Mouse (Mus musculus): Measurements from ENCODE around the gene 1700013F07Rik. TPM values are rescaled to one million over a fixed set of nuclear protein-coding genes. Genes with fewer than 3 reads are reported as not detected.

1700013F07Rik gene
- polyA plus RNA-seq, 1 experiment from 2014 or later: not detected

GRCm38 (mm10) chr3:108513465-108513864 lies 20.5 kb upstream of the 1700013F07Rik start:
- Histone ChIP-seq H3K4me3 (no peak overlapping the region), H3K27me3 (replicated peaks) (no peaks in the 10 kb centered on the region), H3K9me3 (no peaks in the 10 kb centered on the region), H3K4me2 (replicated peaks) (no peak overlapping the region), H3K36me3 (no peaks in the 10 kb centered on the region), H3K4me1 (peaks cover 16% of the 10 kb centered on the region), H3K9ac (no peak overlapping the region), H3K27ac (no peak overlapping the region)
- ATAC-seq (ENCODE audit: low FRiP score, low read depth): no peak
- 77% methylated on average over 3 of the region's 3 CpGs for WGBS

DNA sequence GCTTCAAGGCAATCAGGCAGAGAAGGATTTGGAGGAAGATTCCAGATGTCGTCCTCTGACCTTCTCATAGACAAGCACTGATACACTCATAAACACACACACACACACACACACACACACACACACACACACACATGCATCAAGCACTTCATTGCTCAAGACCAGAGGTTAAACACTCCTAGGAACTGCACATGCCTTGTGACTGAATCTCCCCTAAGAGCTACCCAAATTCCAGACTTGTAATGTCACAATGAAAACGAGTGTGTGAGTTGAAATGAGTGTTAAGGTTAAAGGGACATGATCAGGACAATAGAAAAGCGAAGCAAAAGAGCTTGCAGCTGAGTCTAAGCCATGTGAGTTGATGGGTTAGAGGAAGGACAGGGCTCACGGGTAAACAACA lies 15.7 kb upstream of the 1700013F07Rik start:
- Histone ChIP-seq H3K4me3 (no peak overlapping the region), H3K9ac (no peak overlapping the region), H3K9me3 (no peaks in the 10 kb centered on the region), H3K27ac (no peak overlapping the region), H3K4me2 (replicated peaks) (no peak overlapping the region), H3K27me3 (replicated peaks) (no peaks in the 10 kb centered on the region), H3K36me3 (no peaks in the 10 kb centered on the region), H3K4me1 (no peaks in the 10 kb centered on the region)
- WGBS: 61% methylated on average over 4 of the region's 4 CpGs
- ATAC-seq (ENCODE audit: low FRiP score, low read depth): no peak

DNA sequence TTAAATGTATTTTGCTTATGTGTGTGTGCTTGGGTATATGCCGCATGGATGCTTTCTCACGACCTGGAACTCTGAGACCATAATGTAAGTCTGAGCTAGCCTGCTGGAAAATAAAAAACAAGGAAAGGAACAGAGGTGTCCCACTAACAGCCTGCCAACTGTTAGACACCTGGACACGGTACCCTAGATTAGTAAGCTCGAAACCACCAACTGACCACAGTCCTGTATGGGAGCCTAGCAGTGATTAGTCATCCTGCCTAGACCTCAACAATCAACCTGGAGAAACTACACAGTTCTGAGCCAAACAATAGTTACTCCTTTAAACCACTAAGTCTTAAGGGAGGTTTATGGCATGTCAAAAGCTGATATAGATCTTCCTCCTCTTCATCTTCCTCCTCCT lies 10.5 kb upstream of the 1700013F07Rik start:
- Histone ChIP-seq H3K4me1 (no peaks in the 10 kb centered on the region), H3K27me3 (replicated peaks) (no peaks in the 10 kb centered on the region), H3K9ac (no peak overlapping the region), H3K27ac (no peak overlapping the region), H3K4me3 (no peak overlapping the region), H3K9me3 (no peaks in the 10 kb centered on the region), H3K36me3 (no peaks in the 10 kb centered on the region), H3K4me2 (replicated peaks) (no peak overlapping the region)
- WGBS: 88% methylated on average over 4 of the region's 4 CpGs
- ATAC-seq (ENCODE audit: low FRiP score, low read depth): no peak

- Histone ChIP-seq H3K4me1 (no peaks in the 10 kb centered on the region), H3K9ac (no peak overlapping the region), H3K9me3 (no peaks in the 10 kb centered on the region), H3K4me2 (replicated peaks) (no peak overlapping the region), H3K27ac (no peak overlapping the region), H3K36me3 (no peaks in the 10 kb centered on the region), H3K4me3 (no peak overlapping the region), H3K27me3 (replicated peaks) (no peaks in the 10 kb centered on the region)
- 93% methylated on average over 8 of the region's 8 CpGs for WGBS
- ATAC-seq (ENCODE audit: low FRiP score, low read depth): no peak
These were observed 5.5 kb upstream of the 1700013F07Rik start for GRCm38 (mm10) chr3:108528489-108528888.

GRCm38 (mm10) chr3:108533114-108533885 lies 650 bp upstream of the 1700013F07Rik start:
- 82% methylated on average over 9 of the region's 9 CpGs for WGBS
- Histone ChIP-seq H3K4me3 (no peak overlapping the region), H3K36me3 (no peaks in the 10 kb centered on the region), H3K4me1 (peaks cover 10% of the 10 kb centered on the region; the same call in 1 of the 2 replicates), H3K4me2 (replicated peaks) (no peak overlapping the region), H3K9me3 (no peaks in the 10 kb centered on the region), H3K27ac (no peak overlapping the region), H3K9ac (no peak overlapping the region), H3K27me3 (replicated peaks) (peaks cover 13% of the 10 kb centered on the region; the same call in 1 of the 2 replicates)
- ATAC-seq (ENCODE audit: low FRiP score, low read depth): no peak

- WGBS: 5% methylated on average over 15 of the region's 15 CpGs
- Histone ChIP-seq H3K4me3 (peak overlapping the region; percentile 43), H3K4me2 (replicated peaks) (peak overlapping the region; percentile 93), H3K9me3 (no peaks in the 10 kb centered on the region), H3K9ac (no peak overlapping the region), H3K27me3 (replicated peaks) (peaks cover 13% of the 10 kb centered on the region; the same call in 1 of the 2 replicates), H3K27ac (no peak overlapping the region), H3K4me1 (peaks cover 10% of the 10 kb centered on the region; the same call in 1 of the 2 replicates), H3K36me3 (no peaks in the 10 kb centered on the region)
- ATAC-seq (ENCODE audit: low FRiP score, low read depth): peak; percentile 12; the same call in 1 of the 2 replicates
These were observed 2.1 kb downstream of the 1700013F07Rik start for GRCm38 (mm10) chr3:108535896-108536516.

GRCm38 (mm10) chr3:108536517-108537260 lies 2.7 kb downstream of the 1700013F07Rik start, which contains the start of gene 5330417C22Rik:
TSS of gene 5330417C22Rik (minus strand) at chr3:108536536.
- H3K27ac ChIP-seq: no peak within 1 kb of the TSS

GRCm38 (mm10) chr3:108537303-108537702 lies 3.4 kb downstream of the 1700013F07Rik start:
- no peak overlapping the region for H3K4me3 ChIP-seq
- H3K36me3 ChIP-seq: no peaks in the 10 kb centered on the region
- H3K27me3 ChIP-seq (replicated peaks): peaks cover 13% of the 10 kb centered on the region; the same call in 1 of the 2 replicates
- peak overlapping the region; percentile 54 for H3K4me2 ChIP-seq (replicated peaks)
- peaks cover 10% of the 10 kb centered on the region; the same call in 1 of the 2 replicates for H3K4me1 ChIP-seq
- peak; percentile 65 for ATAC-seq (ENCODE audit: low FRiP score, low read depth)
- no peaks in the 10 kb centered on the region for H3K9me3 ChIP-seq
- no peak overlapping the region for H3K9ac ChIP-seq
- 7% methylated on average over 17 of the region's 17 CpGs for WGBS
- H3K27ac ChIP-seq: no peak overlapping the region

More at GRCm38 (mm10) chr3:108536517-108537260, 2.7 kb downstream of the 1700013F07Rik start, which contains the start of gene 5330417C22Rik:
- peak within 1 kb of the TSS; percentile 43 for H3K4me3 ChIP-seq
- peak; percentile 93 for ATAC-seq (ENCODE audit: low FRiP score, low read depth)
- WGBS: 2% methylated on average over 35 of the region's 35 CpGs
- H3K27me3 ChIP-seq (replicated peaks): peaks cover 13% of the 10 kb centered on the region; the same call in 1 of the 2 replicates
- 0 out of 2 replicates have a peak within 1 kb of the TSS, but pooled peaks have one; percentile 22 for H3K9ac ChIP-seq
- peaks cover 10% of the 10 kb centered on the region; the same call in 1 of the 2 replicates for H3K4me1 ChIP-seq
- no peaks in the 10 kb centered on the region for H3K9me3 ChIP-seq
- peak within 1 kb of the TSS; percentile 93 for H3K4me2 ChIP-seq (replicated peaks)
- no peaks in the 10 kb centered on the region for H3K36me3 ChIP-seq

DNA sequence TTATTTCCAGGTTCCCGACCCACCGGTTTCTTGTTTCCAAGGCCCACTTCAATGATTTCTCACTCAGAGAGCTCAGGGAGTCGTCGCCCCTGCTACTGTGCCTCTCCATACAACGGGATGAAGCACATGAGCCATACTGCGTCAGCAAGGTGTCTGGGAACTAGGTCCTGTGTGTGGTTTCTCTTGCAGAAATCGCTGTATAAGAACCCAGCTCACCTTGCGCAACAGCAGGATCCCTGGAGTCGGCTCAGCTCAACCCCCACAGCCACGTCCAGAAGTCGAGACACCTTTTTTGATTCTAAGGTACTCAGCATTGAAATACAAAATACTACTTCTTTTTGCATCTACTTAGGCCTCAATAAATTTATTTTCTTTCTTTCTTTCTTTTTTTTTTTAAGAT lies 8.3 kb downstream of the 1700013F07Rik start:
- no peaks in the 10 kb centered on the region for H3K27me3 ChIP-seq (replicated peaks)
- H3K27ac ChIP-seq: no peak overlapping the region
- H3K4me3 ChIP-seq: no peak overlapping the region
- 83% methylated on average over 11 of the region's 11 CpGs for WGBS
- no peak for ATAC-seq (ENCODE audit: low FRiP score, low read depth)
- H3K4me1 ChIP-seq: peaks cover 4% of the 10 kb centered on the region; the same call in 1 of the 2 replicates
- no peaks in the 10 kb centered on the region for H3K9me3 ChIP-seq
- H3K4me2 ChIP-seq (replicated peaks): no peak overlapping the region
- H3K9ac ChIP-seq: no peak overlapping the region
- no peaks in the 10 kb centered on the region for H3K36me3 ChIP-seq

- WGBS: under 1% methylated on average over 42 of the region's 42 CpGs
- H3K4me1 ChIP-seq: no peaks in the 10 kb centered on the region
- H3K27ac ChIP-seq: peak overlapping the region; percentile 54
- H3K4me2 ChIP-seq (replicated peaks): peak overlapping the region; percentile 72
- H3K27me3 ChIP-seq (replicated peaks): no peaks in the 10 kb centered on the region
- H3K9ac ChIP-seq: peak overlapping the region; percentile 96
- H3K4me3 ChIP-seq: peak overlapping the region; percentile 78
- H3K9me3 ChIP-seq: no peaks in the 10 kb centered on the region
- peaks cover 23% of the 10 kb centered on the region for H3K36me3 ChIP-seq
- ATAC-seq (ENCODE audit: low FRiP score, low read depth): peak; percentile 84
These were observed 20.2 kb downstream of the 1700013F07Rik start for GRCm38 (mm10) chr3:108554111-108554561.

- Histone ChIP-seq H3K4me3 (peak overlapping the region; percentile 78), H3K4me1 (no peaks in the 10 kb centered on the region), H3K4me2 (replicated peaks) (peak overlapping the region; percentile 72), H3K36me3 (peaks cover 25% of the 10 kb centered on the region), H3K27ac (peak overlapping the region; percentile 54), H3K27me3 (replicated peaks) (no peaks in the 10 kb centered on the region), H3K9me3 (no peaks in the 10 kb centered on the region), H3K9ac (peak overlapping the region; percentile 96)
- 18% methylated on average over 22 of the region's 22 CpGs for WGBS
- ATAC-seq (ENCODE audit: low FRiP score, low read depth): peak; percentile 95
These were observed 20.8 kb downstream of the 1700013F07Rik start for GRCm38 (mm10) chr3:108554587-108555312.

All from neural tube, embryonic 12.5 days (tissue).